Comparison of ENCODE assay signal across 8 mouse cellular contexts in genomic region chr8:8225175-8225830, GRCm38 (mm10).
DNase-seq lines count a peak whose midpoint lies in the region; ATAC-seq and TF ChIP-seq lines count a peak whose summit lies in the region.
"Had no signal": no experiment of that assay in that cellular context is flagged by ENCODE, and none has a peak within 500 bp of the region (broad histone marks: within the 10 kb centered on the region; RNA-seq: fewer than 3 reads in every experiment).

No protein-coding gene starts in this region.

- H3K9ac ChIP-seq in heart, postnatal 0 days (replicated peaks; ENCODE audit: low read depth, low read length): no peak overlapping the region
- H3K9ac ChIP-seq in hindbrain, embryonic 13.5 days: no peak overlapping the region
- H3K9ac ChIP-seq: embryonic facial prominence, embryonic 15.5 days had no signal

- no peaks in the 10 kb centered on the region for H3K27me3 ChIP-seq in heart, postnatal 0 days (ENCODE audit: control insufficient read depth, insufficient read depth, low read length)
- H3K27me3 ChIP-seq in heart, embryonic 10.5 days (ENCODE audit: insufficient read depth, poor library complexity, severe bottlenecking): no peaks in the 10 kb centered on the region
- H3K27me3 ChIP-seq in hindbrain, embryonic 13.5 days: no peaks in the 10 kb centered on the region
- H3K27me3 ChIP-seq: embryonic facial prominence, embryonic 15.5 days had no signal

- no peak for TF ChIP-seq EP300 in heart, postnatal 0 days (IDR thresholded peaks at IDR 0.05; ENCODE audit: low read depth)

- 44% methylated on average over 2 of the region's 2 CpGs for WGBS in heart, postnatal 0 days
- WGBS in heart, embryonic 10.5 days: 56% methylated on average over 2 of the region's 2 CpGs
- 57% methylated on average over 2 of the region's 2 CpGs for WGBS in hindbrain, embryonic 13.5 days

- H3K36me3 ChIP-seq in heart, postnatal 0 days (replicated peaks; ENCODE audit: control insufficient read depth, insufficient read depth, low read length): no peaks in the 10 kb centered on the region
- H3K36me3 ChIP-seq in heart, embryonic 10.5 days: no peaks in the 10 kb centered on the region
- H3K36me3 ChIP-seq in hindbrain, embryonic 13.5 days: no peaks in the 10 kb centered on the region
- H3K36me3 ChIP-seq: embryonic facial prominence, embryonic 15.5 days had no signal

- no peak for DNase-seq in heart, postnatal 0 days (ENCODE audit: low spot score)
- DNase-seq in heart, embryonic 10.5 days (ENCODE audit: low spot score): no peak
- DNase-seq in 3T3-L1 (ENCODE audit: low read depth, low spot score): peak; percentile 37
- DNase-seq in ZHBTc4 (ENCODE audit: low read depth, low spot score): peak; percentile 6
- peak; percentile 29 to 53 for DNase-seq in kidney, postnatal 36 days
- DNase-seq in right cerebral cortex, adult 18-20 months: no peak

- TF ChIP-seq CTCF in heart, postnatal 0 days (IDR thresholded peaks at IDR 0.05; ENCODE audit: low read depth): peak; percentile 44

- no peaks in the 10 kb centered on the region for H3K9me3 ChIP-seq in heart, postnatal 0 days (replicated peaks; ENCODE audit: control insufficient read depth, low read length)
- H3K9me3 ChIP-seq in heart, embryonic 10.5 days: no peaks in the 10 kb centered on the region
- H3K9me3 ChIP-seq in hindbrain, embryonic 13.5 days: no peaks in the 10 kb centered on the region
- H3K9me3 ChIP-seq: embryonic facial prominence, embryonic 15.5 days had no signal

- no peak overlapping the region for H3K4me2 ChIP-seq in heart, postnatal 0 days (ENCODE audit: low read depth, low read length)
- H3K4me2 ChIP-seq in hindbrain, embryonic 13.5 days: no peak overlapping the region
- H3K4me2 ChIP-seq: embryonic facial prominence, embryonic 15.5 days had no signal

- ATAC-seq in heart, postnatal 0 days (ENCODE audit: insufficient read depth, low read depth): no peak; the same call in 1 of the 2 replicates
- ATAC-seq in hindbrain, embryonic 13.5 days (ENCODE audit: low FRiP score): no peak

- H3K27ac ChIP-seq in heart, postnatal 0 days (ENCODE audit: low read depth): no peak overlapping the region
- no peak overlapping the region for H3K27ac ChIP-seq in heart, embryonic 10.5 days
- H3K27ac ChIP-seq in hindbrain, embryonic 13.5 days: no peak overlapping the region
- H3K27ac ChIP-seq: embryonic facial prominence, embryonic 15.5 days had no signal

- H3K4me1 ChIP-seq in heart, postnatal 0 days (ENCODE audit: control insufficient read depth, insufficient read depth): no peaks in the 10 kb centered on the region
- H3K4me1 ChIP-seq in heart, embryonic 10.5 days: no peaks in the 10 kb centered on the region
- H3K4me1 ChIP-seq in hindbrain, embryonic 13.5 days (replicated peaks): peaks cover 3% of the 10 kb centered on the region
- H3K4me1 ChIP-seq: embryonic facial prominence, embryonic 15.5 days had no signal

- no peak overlapping the region for H3K4me3 ChIP-seq in heart, postnatal 0 days (ENCODE audit: low read depth, low read length)
- no peak overlapping the region for H3K4me3 ChIP-seq in heart, embryonic 10.5 days
- no peak overlapping the region for H3K4me3 ChIP-seq in hindbrain, embryonic 13.5 days
- H3K4me3 ChIP-seq: embryonic facial prominence, embryonic 15.5 days had no signal

Comparison
In these comparisons a context has a peak if more than half of its experiments do, and no peak if none do; other contexts are left out.
1. DNase-seq: peak in 3T3-L1 (single experiment), ZHBTc4 (single experiment) and kidney, postnatal 36 days (2 of 2); none in heart, postnatal 0 days (single experiment), heart, embryonic 10.5 days (single experiment) and right cerebral cortex, adult 18-20 months (single experiment).